Mouse (Mus musculus): Measurements from ENCODE around the gene Mrnip.
A peak's percentile ranks its signal among the peaks of the same experiment; 100 is the strongest.

Gene Mrnip

GRCm38 (mm10) chr11:50174111-50174729, at the start of gene Mrnip:
Mrnip (plus strand) TSS chr11:50174444.
- ATAC-seq (ENCODE audit: insufficient number of reproducible peaks, low FRiP score, low TSS enrichment): peak; percentile 16; the same call in 1 of the 2 replicates

- no peak for ATAC-seq (ENCODE audit: insufficient number of reproducible peaks, low FRiP score, low TSS enrichment)
Measured at GRCm38 (mm10) chr11:50127781-50128180, 46.5 kb upstream of the Mrnip start.

DNA sequence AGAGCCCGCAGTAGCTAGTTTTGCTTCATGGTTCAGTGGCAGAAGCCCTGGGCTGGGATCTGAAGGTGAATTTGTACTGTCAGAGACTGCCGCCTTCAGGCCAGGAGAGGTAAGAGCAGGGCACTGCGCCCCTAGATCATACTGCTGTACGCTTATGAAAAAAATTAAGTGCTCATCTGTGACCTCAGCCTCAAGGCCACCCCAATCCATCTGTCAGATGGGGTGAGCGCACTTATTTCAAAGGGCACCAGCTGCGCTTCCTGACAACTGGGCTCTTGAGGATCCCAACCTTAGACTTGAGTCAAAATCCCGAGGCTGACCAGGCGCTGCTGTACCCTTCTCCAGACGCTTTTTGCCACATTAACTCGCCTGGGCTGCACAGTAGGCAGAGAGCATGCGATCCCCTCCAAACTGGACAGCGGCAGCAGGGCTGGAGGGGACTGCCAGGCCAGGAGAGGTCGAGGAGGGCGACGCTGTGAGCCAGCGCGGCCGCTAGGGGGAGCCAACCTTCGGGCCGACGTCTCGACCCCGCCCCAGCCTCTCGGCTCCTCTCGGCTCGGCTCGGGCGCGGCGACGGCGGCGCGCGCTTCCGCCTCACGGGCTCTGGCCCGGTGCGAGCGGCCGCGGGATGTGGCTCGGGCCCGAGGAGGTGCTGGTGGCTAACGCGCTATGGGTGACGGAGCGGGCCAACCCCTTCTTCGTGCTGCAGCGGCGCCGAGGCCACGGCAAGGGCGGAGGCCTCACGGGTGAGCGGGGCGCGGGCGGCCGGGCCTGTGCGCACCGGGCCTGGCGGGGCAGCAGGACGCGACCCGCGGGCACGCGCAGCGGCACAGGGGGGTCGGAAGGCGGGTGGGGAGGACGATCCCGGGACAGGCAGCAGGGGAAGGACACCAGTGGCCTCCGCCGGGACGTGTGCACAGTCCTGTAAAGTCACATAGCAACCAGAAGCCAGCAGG, 43.2 kb upstream of the Mrnip start, which contains the start of gene Tbc1d9b:
Tbc1d9b (plus strand) TSS at position 586 of the 956 bp plus-strand sequence.
- peak; percentile 87 for ATAC-seq (ENCODE audit: insufficient number of reproducible peaks, low FRiP score, low TSS enrichment)

- no peak for ATAC-seq (ENCODE audit: insufficient number of reproducible peaks, low FRiP score, low TSS enrichment)
Measured at GRCm38 (mm10) chr11:50131801-50132201, 42.4 kb upstream of the Mrnip start.

GRCm38 (mm10) chr11:50132265-50132664, 42.0 kb upstream of the Mrnip start:
- no peak for ATAC-seq (ENCODE audit: insufficient number of reproducible peaks, low FRiP score, low TSS enrichment)

- ATAC-seq (ENCODE audit: insufficient number of reproducible peaks, low FRiP score, low TSS enrichment): no peak
Measured at GRCm38 (mm10) chr11:50134136-50134859, 39.9 kb upstream of the Mrnip start.

DNA sequence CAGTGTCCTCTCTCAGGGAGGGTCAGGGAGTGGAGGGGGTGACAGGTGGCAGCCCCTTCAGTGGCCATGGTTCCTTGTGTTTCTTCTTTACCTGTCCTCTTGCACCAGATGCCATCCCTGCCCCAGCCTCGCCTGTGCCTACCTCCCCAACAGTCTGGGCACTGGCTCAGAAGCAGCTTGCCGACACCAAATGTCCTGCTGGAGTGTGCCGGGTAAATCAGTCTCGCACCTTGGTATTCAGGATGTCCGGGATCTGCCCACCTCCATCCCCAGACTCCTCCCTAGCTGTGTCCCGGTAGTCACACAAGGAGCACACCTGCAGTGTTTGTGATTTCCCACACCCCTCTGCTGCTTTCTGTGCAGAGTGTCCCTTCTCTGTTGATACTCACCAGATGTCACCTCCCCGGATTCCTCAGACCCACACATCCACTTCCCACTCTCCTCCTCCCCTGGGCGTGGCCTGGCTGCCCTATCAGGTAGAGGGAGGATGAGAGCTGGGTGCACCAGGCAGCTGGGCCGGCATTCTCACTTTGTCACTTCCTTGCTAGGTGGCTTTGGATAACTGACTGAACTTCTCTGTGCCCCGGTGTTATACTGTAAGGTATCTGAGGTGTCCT, 35.9 kb upstream of the Mrnip start:
- ATAC-seq (ENCODE audit: insufficient number of reproducible peaks, low FRiP score, low TSS enrichment): peak; percentile 76; the same call in 1 of the 2 replicates

GRCm38 (mm10) chr11:50139571-50139970, 34.7 kb upstream of the Mrnip start:
- no peak for ATAC-seq (ENCODE audit: insufficient number of reproducible peaks, low FRiP score, low TSS enrichment)

DNA sequence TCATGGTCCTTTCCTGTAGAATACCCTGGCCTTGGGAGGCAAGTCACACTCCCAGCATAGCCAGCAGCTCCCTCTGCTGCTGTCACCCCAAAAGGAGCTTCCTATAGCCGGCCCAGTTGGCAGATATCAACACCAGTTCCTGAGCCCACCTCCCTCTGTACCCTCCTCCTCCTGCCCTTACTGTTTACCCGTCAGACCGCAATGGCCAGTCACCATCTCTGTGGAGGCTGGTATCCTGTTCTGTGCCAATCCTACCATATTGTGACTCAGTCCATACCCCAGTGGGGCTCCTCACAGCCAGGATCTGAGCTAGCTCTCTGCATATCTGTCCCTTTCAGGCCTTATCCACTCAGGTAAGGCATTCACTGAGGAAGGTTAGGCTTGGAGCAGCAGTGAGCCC, 28.7 kb upstream of the Mrnip start:
- peak; percentile 73; the same call in 1 of the 2 replicates for ATAC-seq (ENCODE audit: insufficient number of reproducible peaks, low FRiP score, low TSS enrichment)

- no peak for ATAC-seq (ENCODE audit: insufficient number of reproducible peaks, low FRiP score, low TSS enrichment)
Measured at GRCm38 (mm10) chr11:50146121-50146520, 28.1 kb upstream of the Mrnip start.

DNA sequence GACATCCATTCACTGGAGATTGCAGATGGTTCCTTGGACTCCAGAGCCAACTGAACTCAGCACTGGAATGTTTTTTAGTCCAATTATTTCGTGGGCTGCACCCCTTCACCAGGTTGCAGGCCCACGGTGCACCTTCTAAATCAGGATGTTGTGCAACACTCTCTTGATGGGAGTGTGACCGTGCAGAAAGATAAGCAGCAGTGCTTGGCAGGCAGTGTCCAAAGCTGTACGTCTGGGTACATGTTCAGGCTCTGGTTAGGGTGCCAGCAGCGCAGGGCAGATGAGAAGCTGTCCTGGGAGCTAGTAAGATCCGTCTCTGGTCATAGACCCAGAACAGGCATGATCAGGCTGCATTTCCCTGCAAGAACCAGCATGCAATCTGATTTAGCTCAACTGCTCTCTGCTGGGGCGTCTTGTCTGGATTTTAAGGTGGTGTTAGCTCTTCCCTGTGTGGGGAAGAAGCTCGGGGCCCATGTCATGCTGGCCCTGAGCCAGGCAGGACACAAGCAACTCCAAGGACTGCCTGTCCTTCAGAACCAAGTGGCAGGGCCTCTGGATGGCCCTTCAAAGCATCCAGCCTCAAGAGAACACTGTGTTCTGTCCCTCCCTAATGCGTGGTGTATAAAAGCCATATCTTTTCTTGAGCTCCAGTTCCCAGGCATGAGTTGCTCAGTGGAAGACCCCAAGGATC, 26.8 kb upstream of the Mrnip start:
- ATAC-seq (ENCODE audit: insufficient number of reproducible peaks, low FRiP score, low TSS enrichment): no peak

DNA sequence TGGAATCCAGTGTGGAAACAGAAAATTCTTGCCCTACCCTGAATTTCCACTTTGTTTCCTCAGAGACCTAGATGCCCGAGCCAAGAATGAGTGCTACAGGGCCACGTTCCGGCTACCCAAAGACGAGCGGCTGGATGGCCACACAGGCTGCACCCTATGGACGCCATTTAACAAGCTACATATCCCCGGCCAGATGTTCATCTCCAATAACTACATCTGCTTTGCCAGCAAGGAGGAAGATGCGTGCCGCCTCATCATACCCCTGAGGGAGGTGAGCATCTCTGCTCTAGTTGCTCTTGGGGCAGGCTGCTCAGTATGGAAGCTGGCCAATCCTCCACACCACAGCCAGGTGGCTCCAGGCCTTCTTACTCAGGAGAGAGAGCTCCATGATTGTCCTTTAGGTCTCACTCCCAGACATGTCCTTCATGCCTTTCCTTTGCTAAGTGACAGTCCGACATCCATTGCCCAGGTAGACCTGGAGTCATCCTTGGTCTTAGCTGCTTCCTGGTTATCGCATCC, 26.2 kb upstream of the Mrnip start:
- no peak for ATAC-seq (ENCODE audit: insufficient number of reproducible peaks, low FRiP score, low TSS enrichment)

- no peak for ATAC-seq (ENCODE audit: insufficient number of reproducible peaks, low FRiP score, low TSS enrichment)
Measured at GRCm38 (mm10) chr11:50149200-50149599, 25.0 kb upstream of the Mrnip start.

GRCm38 (mm10) chr11:50149603-50150150, 24.6 kb upstream of the Mrnip start:
- ATAC-seq (ENCODE audit: insufficient number of reproducible peaks, low FRiP score, low TSS enrichment): no peak

DNA sequence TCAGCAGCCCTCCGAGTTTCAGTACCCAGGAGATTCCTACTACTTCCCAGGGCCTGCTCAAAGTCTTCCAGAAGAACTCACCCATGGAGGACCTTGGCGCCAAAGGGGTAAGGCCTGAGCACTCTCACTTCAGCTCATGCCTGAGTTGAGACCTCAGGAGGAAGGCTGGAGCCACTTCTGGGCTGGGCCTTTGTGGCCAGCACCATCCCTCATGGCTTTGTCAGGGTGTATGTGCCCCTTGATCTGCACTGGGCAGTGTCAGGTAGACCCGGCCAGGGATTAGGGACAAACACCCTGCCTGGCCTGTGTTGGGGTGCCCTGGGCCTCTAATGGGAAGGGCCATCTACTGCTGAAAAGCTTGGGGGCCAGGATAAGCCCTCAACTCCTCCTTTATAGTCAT, 22.9 kb upstream of the Mrnip start:
- ATAC-seq (ENCODE audit: insufficient number of reproducible peaks, low FRiP score, low TSS enrichment): no peak

GRCm38 (mm10) chr11:50154166-50154565, 20.1 kb upstream of the Mrnip start:
- no peak for ATAC-seq (ENCODE audit: insufficient number of reproducible peaks, low FRiP score, low TSS enrichment)

- no peak for ATAC-seq (ENCODE audit: insufficient number of reproducible peaks, low FRiP score, low TSS enrichment)
Measured at GRCm38 (mm10) chr11:50154777-50155520, 19.3 kb upstream of the Mrnip start.

DNA sequence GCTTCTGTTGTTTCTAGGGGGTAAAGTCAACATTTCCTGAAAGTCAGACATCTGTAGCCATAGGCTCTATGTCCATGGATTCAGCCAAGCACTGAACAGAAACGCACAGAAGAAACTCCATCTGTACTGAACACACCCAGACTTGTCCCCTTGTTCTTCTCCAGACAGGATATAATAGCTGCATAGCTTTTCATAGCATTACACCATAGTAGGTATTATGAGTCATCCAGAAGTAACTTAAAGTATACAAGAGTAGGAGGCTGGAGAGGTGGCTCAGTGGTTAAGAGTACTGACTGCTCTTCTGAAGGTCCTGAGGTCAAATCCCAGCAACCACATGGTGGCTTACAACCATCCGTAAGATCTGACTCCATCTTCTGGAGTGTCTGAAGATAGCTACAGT, 18.5 kb upstream of the Mrnip start:
- no peak for ATAC-seq (ENCODE audit: insufficient number of reproducible peaks, low FRiP score, low TSS enrichment)

All from cerebellum, adult (tissue).